Mouse (Mus musculus) stomach, embryonic 15.5 days (tissue): ENCODE data around the gene Ssh2. TPM values are rescaled to one million over a fixed set of nuclear protein-coding genes. Genes with fewer than 3 reads are reported as not detected.

Experiments
- ATAC-seq: fragments of 200-750 bp; cut with Nextera tagmentation; 2 replicates; pipeline ENCODE4 v1.8.0; 2017; ENCODE audit warnings: low read depth, moderate number of reproducible peaks, moderate TSS enrichment; ENCODE audit not compliant: insufficient read depth, low FRiP score
- H3K27ac ChIP-seq: fragments of 300-500 bp; sonication (generic); 2 replicates; pipeline ENCODE4 v1.5.1; 2015; ENCODE audit warnings: mild to moderate bottlenecking, inconsistent platforms
- H3K27me3 ChIP-seq: fragments of 300-500 bp; sonication (generic); replicated peaks from 2 replicates; pipeline ENCODE4 v1.6.1; 2015; ENCODE audit warnings: inconsistent platforms
- H3K36me3 ChIP-seq: fragments of 300-500 bp; sonication (generic); 2 replicates; pipeline ENCODE4 v1.6.1; 2015; ENCODE audit warnings: inconsistent platforms
- H3K4me1 ChIP-seq: fragments of 300-500 bp; sonication (generic); 2 replicates; pipeline ENCODE4 v1.6.1; 2015; ENCODE audit warnings: inconsistent platforms
- H3K4me2 ChIP-seq: fragments of 300-500 bp; sonication (generic); 2 replicates; pipeline ENCODE4 v1.6.1; 2015; ENCODE audit warnings: mild to moderate bottlenecking, inconsistent platforms
- H3K4me3 ChIP-seq: fragments of 300-500 bp; sonication (generic); replicated peaks from 2 replicates; pipeline ENCODE4 v1.5.1; 2015; ENCODE audit warnings: inconsistent platforms
- H3K9ac ChIP-seq: fragments of 300-500 bp; sonication (generic); 2 replicates; pipeline ENCODE4 v1.6.1; 2015; ENCODE audit warnings: inconsistent platforms
- H3K9me3 ChIP-seq: fragments of 300-500 bp; sonication (generic); 2 replicates; pipeline ENCODE4 v1.6.1; 2016; ENCODE audit warnings: inconsistent platforms
- WGBS: fragments of 180-500 bp; shearing (Covaris S2); methylation state at CpG from one replicate; pipeline ENCODE4 v1.1.7; 2015; 5-methylcytosine and 5-hydroxymethylcytosine counted together
- polyA plus RNA-seq: library from polyadenylated mRNA; unstranded; fragments of >200 nt; fragmentation: Nextera tagmentation; extraction: Ambion mirVana; gene quantifications from 2 replicates; pipeline ENCODE4 v1.2.1, GENCODE M21; 2015

Ssh2 gene
- polyA plus RNA-seq, 1 experiment from 2014 or later, result 6.9 TPM

- H3K9me3 ChIP-seq, result no peaks in the 10 kb centered on the region
- no peaks in the 10 kb centered on the region for H3K36me3 ChIP-seq
- H3K4me2 ChIP-seq, result no peak overlapping the region
- no peaks in the 10 kb centered on the region for H3K4me1 ChIP-seq
- ATAC-seq, result peak; percentile 93
- no peaks in the 10 kb centered on the region for H3K27me3 ChIP-seq
- H3K27ac ChIP-seq, result no peak overlapping the region
- no peak overlapping the region for H3K4me3 ChIP-seq
- H3K9ac ChIP-seq, result no peak overlapping the region
- 66% methylated on average over 4 of the region's 4 CpGs for WGBS
Measured at GRCm38 (mm10) chr11:77423175-77423859, 207.2 kb downstream of the Ssh2 start.

- Histone ChIP-seq H3K9ac (no peak overlapping the region), H3K27ac (no peak overlapping the region), H3K4me1 (no peaks in the 10 kb centered on the region), H3K36me3 (no peaks in the 10 kb centered on the region), H3K4me2 (no peak overlapping the region), H3K9me3 (no peaks in the 10 kb centered on the region), H3K4me3 (no peak overlapping the region), H3K27me3 (no peaks in the 10 kb centered on the region)
- 75% methylated on average over 1 of the region's 1 CpGs for WGBS
- ATAC-seq, result no peak
Measured at GRCm38 (mm10) chr11:77428446-77428845, 212.4 kb downstream of the Ssh2 start.

GRCm38 (mm10) chr11:77437026-77437425 lies 220.9 kb downstream of the Ssh2 start:
- no peak overlapping the region for H3K4me3 ChIP-seq
- no peak overlapping the region for H3K27ac ChIP-seq
- H3K36me3 ChIP-seq, result no peaks in the 10 kb centered on the region
- no peak overlapping the region for H3K4me2 ChIP-seq
- H3K9ac ChIP-seq, result no peak overlapping the region
- no peak for ATAC-seq
- no peaks in the 10 kb centered on the region for H3K4me1 ChIP-seq
- H3K27me3 ChIP-seq, result no peaks in the 10 kb centered on the region
- 90% methylated on average over 2 of the region's 2 CpGs for WGBS
- H3K9me3 ChIP-seq, result no peaks in the 10 kb centered on the region

GRCm38 (mm10) chr11:77440081-77440480 lies 224.0 kb downstream of the Ssh2 start:
- Histone ChIP-seq H3K9ac (no peak overlapping the region), H3K4me3 (no peak overlapping the region), H3K27me3 (no peaks in the 10 kb centered on the region), H3K9me3 (no peaks in the 10 kb centered on the region), H3K36me3 (no peaks in the 10 kb centered on the region), H3K4me1 (no peaks in the 10 kb centered on the region), H3K4me2 (no peak overlapping the region), H3K27ac (no peak overlapping the region)
- no peak for ATAC-seq
- WGBS, result 77% methylated on average over 9 of the region's 9 CpGs

- Histone ChIP-seq H3K4me2 (no peak overlapping the region), H3K27ac (no peak overlapping the region), H3K36me3 (no peaks in the 10 kb centered on the region), H3K9ac (no peak overlapping the region), H3K27me3 (no peaks in the 10 kb centered on the region), H3K4me1 (no peaks in the 10 kb centered on the region), H3K9me3 (no peaks in the 10 kb centered on the region), H3K4me3 (no peak overlapping the region)
- 69% methylated on average over 8 of the region's 8 CpGs for WGBS
- no peak for ATAC-seq
Measured at GRCm38 (mm10) chr11:77441020-77441419, 224.9 kb downstream of the Ssh2 start.

- H3K4me1 ChIP-seq, result no peaks in the 10 kb centered on the region
- peak overlapping the region; percentile 61 for H3K27ac ChIP-seq
- no peaks in the 10 kb centered on the region for H3K9me3 ChIP-seq
- no peaks in the 10 kb centered on the region for H3K27me3 ChIP-seq
- no peak overlapping the region for H3K9ac ChIP-seq
- H3K4me2 ChIP-seq, result no peak overlapping the region
- no peaks in the 10 kb centered on the region for H3K36me3 ChIP-seq
- ATAC-seq, result no peak
- WGBS, result 58% methylated on average over 7 of the region's 7 CpGs
- no peak overlapping the region for H3K4me3 ChIP-seq
Measured at GRCm38 (mm10) chr11:77442186-77443170, 226.4 kb downstream of the Ssh2 start.

GRCm38 (mm10) chr11:77444939-77445338 lies 228.9 kb downstream of the Ssh2 start:
- 29% methylated on average over 2 of the region's 2 CpGs for WGBS
- 0 out of 2 replicates have a peak, but pooled peaks cover 3% of the 10 kb centered on the region for H3K36me3 ChIP-seq
- H3K4me2 ChIP-seq, result no peak overlapping the region
- no peaks in the 10 kb centered on the region for H3K4me1 ChIP-seq
- H3K4me3 ChIP-seq, result no peak overlapping the region
- H3K27me3 ChIP-seq, result no peaks in the 10 kb centered on the region
- no peak overlapping the region for H3K9ac ChIP-seq
- no peak overlapping the region for H3K27ac ChIP-seq
- ATAC-seq, result no peak
- H3K9me3 ChIP-seq, result no peaks in the 10 kb centered on the region

GRCm38 (mm10) chr11:77446628-77447041 lies 230.5 kb downstream of the Ssh2 start:
- peak; percentile 77; the same call in 1 of the 2 replicates for ATAC-seq
- H3K4me2 ChIP-seq, result no peak overlapping the region
- no peak overlapping the region for H3K9ac ChIP-seq
- 0 out of 2 replicates have a peak, but pooled peaks cover 3% of the 10 kb centered on the region for H3K36me3 ChIP-seq
- no peaks in the 10 kb centered on the region for H3K4me1 ChIP-seq
- H3K9me3 ChIP-seq, result no peaks in the 10 kb centered on the region
- no peak overlapping the region for H3K4me3 ChIP-seq
- H3K27ac ChIP-seq, result no peak overlapping the region
- 33% methylated on average over 6 of the region's 6 CpGs for WGBS
- H3K27me3 ChIP-seq, result no peaks in the 10 kb centered on the region

GRCm38 (mm10) chr11:77449224-77449623 lies 233.1 kb downstream of the Ssh2 start:
- Histone ChIP-seq H3K36me3 (0 out of 2 replicates have a peak, but pooled peaks cover 3% of the 10 kb centered on the region), H3K27me3 (no peaks in the 10 kb centered on the region), H3K9me3 (no peaks in the 10 kb centered on the region), H3K4me2 (no peak overlapping the region), H3K27ac (no peak overlapping the region), H3K4me1 (no peaks in the 10 kb centered on the region), H3K9ac (no peak overlapping the region), H3K4me3 (no peak overlapping the region)
- WGBS, result 91% methylated on average over 7 of the region's 7 CpGs
- no peak for ATAC-seq

- Histone ChIP-seq H3K27me3 (no peaks in the 10 kb centered on the region), H3K4me1 (no peaks in the 10 kb centered on the region), H3K4me3 (no peak overlapping the region), H3K4me2 (no peak overlapping the region), H3K9ac (no peak overlapping the region), H3K9me3 (no peaks in the 10 kb centered on the region), H3K27ac (no peak overlapping the region), H3K36me3 (0 out of 2 replicates have a peak, but pooled peaks cover 3% of the 10 kb centered on the region)
- 94% methylated on average over 2 of the region's 2 CpGs for WGBS
- no peak for ATAC-seq
Measured at GRCm38 (mm10) chr11:77451670-77452069, 235.6 kb downstream of the Ssh2 start.

GRCm38 (mm10) chr11:77453388-77453787 lies 237.3 kb downstream of the Ssh2 start:
- no peak overlapping the region for H3K4me3 ChIP-seq
- no peaks in the 10 kb centered on the region for H3K27me3 ChIP-seq
- H3K4me2 ChIP-seq, result no peak overlapping the region
- H3K36me3 ChIP-seq, result 0 out of 2 replicates have a peak, but pooled peaks cover 3% of the 10 kb centered on the region
- H3K9me3 ChIP-seq, result no peaks in the 10 kb centered on the region
- H3K4me1 ChIP-seq, result no peaks in the 10 kb centered on the region
- 93% methylated on average over 2 of the region's 2 CpGs for WGBS
- H3K27ac ChIP-seq, result no peak overlapping the region
- no peak overlapping the region for H3K9ac ChIP-seq
- no peak for ATAC-seq
